Mouse (Mus musculus) olfactory bulb, adult 2 months (tissue): ENCODE measurements around the gene Pik3ip1.

Experiments
- CTCF ChIP-seq: fragments of 200-500 bp; IDR thresholded peaks from 2 replicates; pipeline ENCODE4 v1.5.1; 2012; ENCODE audit warnings: low read depth, mild to moderate bottlenecking, low read length, moderate library complexity; ENCODE audit not compliant: insufficient read depth
- POLR2A ChIP-seq: fragments of 200-500 bp; IDR thresholded peaks from 2 replicates; pipeline ENCODE4 v1.6.1; 2012; ENCODE audit warnings: mild to moderate bottlenecking, low read depth, low read length, moderate library complexity; ENCODE audit not compliant: insufficient read depth

GRCm38 (mm10) chr11:3348576-3349342 is 18.6 kb downstream of the Pik3ip1 start:
- TF ChIP-seq CTCF, result no peak
- no peak for TF ChIP-seq POLR2A
